Mouse (Mus musculus) left cerebral cortex, adult 9 months (tissue): Measurements from ENCODE around the gene Tsga13.
A peak's percentile ranks its signal among the peaks of the same experiment; 100 is the strongest.

Experiments
- DNase-seq, 2 experiments: peaks; one replicate each; pipeline ENCODE4 v3.0.0; 2022; ENCODE audit warnings: low spot score in 2 of 2

Tsga13 gene

GRCm38 (mm10) chr6:30915473-30915872, at the start of gene Tsga13:
Tsga13 (minus strand) TSS chr6:30915573.
- DNase-seq, result no peak

DNA sequence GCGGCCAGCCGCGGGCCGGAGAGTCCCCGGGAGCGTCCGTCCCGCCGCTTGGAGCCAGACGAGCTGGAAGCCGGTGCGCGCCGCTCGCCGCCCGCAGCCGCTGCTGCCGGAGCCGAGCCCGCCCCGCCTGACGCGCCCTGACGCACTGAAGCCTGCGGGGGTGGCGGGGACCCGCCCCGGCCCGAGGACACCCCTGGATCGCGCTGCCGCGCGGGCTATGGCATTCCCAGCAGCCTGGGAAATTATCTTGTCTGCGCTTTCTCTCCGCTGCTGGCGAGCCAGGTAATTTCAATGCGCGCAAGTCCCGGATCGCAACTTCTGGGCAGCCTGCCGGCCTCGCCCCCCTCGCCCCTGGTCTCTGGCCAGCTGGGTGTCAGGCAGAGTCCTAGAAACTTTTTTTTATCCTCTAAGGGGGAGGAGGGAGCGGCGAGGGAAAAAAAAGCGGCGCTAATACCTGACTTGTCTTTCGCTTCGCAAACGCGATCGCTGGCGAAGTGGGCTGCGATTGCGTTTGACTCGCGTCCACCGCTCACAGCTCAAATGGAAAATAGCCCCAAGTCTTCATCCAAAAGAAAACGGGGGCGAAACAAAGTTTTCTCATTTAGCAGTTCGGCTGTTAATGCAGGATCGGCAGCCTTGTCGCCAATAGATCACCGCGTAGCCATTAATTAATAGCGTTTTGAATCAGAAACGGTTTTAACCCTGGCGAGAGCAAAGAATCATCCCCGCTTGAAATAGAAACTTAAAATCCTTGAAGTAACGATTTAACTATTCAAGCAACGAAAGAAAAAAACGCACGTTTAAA, 43.6 kb upstream of the Tsga13 start, which contains the start of gene Klf14:
TSS of gene Klf14 (minus strand) at position 343 of the 805 bp plus-strand sequence.
- DNase-seq, result no peak

DNA sequence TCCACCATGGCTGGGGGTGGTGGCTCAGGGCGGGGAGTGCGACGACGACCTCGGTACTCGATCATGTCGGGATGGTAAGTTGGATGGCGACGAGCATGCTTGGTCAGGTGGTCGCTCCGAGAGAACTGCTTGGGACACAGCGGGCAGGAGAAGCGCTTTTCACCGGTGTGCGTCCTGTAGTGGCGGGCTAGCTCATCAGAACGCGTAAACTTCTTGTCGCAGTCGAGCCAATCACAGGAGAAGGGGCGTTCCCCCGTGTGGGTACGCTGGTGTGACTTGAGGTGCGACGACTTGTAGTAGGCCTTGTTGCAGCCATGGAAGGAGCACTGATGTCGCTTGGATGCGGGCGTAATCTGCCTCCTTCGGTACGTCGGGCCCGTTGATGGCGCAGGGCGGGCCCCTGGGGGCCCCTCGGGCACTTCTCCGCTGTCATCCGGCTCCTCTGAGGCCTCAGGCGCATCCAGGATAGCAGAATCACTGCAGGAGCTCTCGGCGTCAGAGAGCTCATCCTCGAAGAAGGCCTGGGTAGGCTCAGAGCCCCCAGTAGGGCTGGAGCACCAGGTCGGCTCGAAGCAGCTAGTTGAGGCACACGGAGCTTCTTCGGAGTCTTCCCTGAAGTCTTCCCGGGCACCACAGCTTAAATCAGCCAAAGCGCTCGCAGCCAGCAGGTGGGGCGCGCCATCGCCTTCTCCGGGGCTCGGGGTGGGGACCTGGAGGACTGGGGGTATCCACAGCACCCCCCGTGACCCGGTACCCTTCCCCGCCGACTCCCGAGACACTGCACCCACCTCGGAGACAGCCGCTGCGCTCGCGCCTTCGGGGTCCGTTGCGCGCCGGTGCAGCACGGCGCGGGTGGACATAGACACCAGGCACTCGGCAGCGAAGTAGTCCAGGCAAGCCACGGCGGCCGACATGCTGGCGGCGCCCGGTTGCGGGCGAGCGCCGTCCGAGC, 42.7 kb upstream of the Tsga13 start:
- DNase-seq, result no peak

- DNase-seq, result no peak
Observed at GRCm38 (mm10) chr6:30939264-30939663, 23.9 kb upstream of the Tsga13 start.

DNA sequence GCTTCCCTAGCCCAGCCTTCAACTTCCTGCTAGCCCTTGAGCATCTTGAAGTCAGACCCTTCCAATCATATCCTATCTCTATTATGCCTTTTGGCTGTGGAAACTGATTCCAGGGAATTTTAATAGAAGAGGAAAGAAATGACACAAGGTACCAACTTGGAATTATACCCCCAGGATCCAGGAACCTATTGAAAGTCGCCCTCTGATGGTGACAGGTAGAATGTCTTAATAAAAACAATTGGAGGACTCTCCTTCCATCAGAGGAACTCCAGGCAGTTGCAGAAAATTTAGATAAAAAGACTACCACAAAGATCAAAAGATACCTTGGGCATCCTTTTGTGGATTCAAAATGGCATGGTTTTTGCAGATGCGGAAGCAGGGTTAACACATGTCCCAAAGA, 7.4 kb upstream of the Tsga13 start:
- DNase-seq, result no peak

DNA sequence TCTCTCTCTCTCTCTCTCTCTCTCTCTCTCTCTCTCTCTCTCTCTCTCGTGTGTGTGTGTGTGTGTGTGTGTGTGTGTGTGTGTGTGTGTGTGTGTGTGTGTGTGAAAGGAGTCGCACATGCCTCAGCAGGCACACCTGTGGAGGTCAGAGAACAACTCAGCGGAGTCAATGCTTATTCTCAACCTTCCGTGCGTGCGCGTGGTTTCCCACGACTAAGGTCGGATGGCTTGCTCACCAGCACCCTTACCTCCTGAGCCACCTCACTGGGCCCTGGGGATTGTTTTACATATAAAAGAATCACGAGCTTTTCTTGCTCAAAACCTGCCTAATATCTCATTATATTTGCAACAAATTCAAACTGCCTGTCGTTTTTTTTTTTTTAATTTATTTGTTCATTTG, 6.5 kb upstream of the Tsga13 start:
- DNase-seq, result no peak

- peak; percentile 11 to 61 for DNase-seq
Observed at GRCm38 (mm10) chr6:30920834-30921675, 5.7 kb upstream of the Tsga13 start.

DNA sequence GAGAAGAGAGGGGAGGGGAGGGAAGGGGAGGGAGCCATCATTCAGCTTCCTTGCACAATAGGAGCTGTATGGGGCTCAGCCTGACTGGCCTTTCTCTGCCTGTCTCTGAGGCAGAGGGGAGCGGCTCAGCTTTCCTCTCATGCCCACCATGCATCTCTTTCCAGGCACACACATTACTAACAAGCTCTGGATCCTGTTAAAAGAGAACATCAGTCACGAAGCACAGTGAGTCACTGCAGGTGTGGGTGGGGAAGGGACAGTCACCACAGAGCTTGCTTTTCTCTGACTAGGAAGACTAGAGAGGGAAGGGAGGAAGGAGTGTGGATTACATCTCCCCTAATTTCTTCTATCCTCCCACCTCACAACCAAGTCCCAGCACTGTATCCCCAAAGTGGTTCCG, 7.4 kb downstream of the Tsga13 start:
- peak; percentile 65 to 84 for DNase-seq

GRCm38 (mm10) chr6:30904911-30905310, 10.5 kb downstream of the Tsga13 start:
- no peak for DNase-seq

DNA sequence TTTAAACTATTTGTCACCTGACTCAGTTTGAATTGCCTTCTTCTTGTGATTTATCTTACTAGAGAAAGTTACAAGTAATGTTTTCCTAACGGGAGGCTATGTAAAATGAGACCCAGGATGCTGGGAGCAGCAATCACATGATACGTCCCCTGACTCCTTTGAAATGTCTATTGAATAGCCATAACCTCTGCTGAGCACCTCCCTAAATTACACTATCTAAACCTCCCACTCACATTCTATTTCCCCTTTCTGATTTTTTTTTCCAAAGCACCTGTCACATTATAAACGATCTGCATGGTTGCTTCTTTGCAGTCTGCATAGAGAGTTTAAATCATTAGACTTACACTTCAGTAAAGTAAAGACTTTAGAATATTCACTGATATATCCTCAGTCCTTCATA, 11.3 kb downstream of the Tsga13 start:
- no peak for DNase-seq

DNA sequence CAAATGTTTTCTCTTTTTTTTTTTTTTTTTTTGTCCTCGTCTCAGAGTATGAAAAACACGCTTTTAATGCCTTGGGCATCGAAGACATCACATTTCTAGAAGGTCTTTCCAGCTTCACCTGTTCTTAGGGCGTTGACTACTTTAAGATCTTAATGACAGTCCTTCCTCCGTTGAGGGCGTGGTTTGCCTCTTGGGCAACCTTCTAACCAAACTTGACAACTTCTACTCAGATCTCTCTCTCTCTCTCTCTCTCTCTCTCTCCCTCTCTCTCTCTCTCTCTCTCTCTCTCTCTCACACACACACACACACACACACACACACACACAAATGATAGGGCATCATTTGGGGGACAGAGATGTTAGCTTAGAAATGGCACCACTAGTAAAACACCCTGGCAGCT, 17.9 kb downstream of the Tsga13 start:
- no peak for DNase-seq

DNA sequence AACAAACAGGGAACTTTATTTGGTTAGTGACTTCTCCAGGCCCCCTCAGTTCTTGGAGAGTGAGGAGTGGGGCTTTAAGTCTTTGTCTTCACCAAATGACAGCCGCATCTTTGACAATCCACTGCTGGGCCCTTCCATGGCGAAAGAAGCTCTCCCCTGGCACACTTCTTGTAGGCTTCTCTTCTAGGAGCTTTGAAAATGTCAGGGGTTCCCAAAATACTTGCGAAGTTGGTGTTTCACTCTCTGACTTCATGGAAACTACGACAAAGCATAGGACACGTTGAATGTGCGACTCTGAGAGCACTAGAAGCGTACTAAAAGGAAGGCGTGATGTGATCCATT, 18.4 kb downstream of the Tsga13 start:
- no peak for DNase-seq

DNA sequence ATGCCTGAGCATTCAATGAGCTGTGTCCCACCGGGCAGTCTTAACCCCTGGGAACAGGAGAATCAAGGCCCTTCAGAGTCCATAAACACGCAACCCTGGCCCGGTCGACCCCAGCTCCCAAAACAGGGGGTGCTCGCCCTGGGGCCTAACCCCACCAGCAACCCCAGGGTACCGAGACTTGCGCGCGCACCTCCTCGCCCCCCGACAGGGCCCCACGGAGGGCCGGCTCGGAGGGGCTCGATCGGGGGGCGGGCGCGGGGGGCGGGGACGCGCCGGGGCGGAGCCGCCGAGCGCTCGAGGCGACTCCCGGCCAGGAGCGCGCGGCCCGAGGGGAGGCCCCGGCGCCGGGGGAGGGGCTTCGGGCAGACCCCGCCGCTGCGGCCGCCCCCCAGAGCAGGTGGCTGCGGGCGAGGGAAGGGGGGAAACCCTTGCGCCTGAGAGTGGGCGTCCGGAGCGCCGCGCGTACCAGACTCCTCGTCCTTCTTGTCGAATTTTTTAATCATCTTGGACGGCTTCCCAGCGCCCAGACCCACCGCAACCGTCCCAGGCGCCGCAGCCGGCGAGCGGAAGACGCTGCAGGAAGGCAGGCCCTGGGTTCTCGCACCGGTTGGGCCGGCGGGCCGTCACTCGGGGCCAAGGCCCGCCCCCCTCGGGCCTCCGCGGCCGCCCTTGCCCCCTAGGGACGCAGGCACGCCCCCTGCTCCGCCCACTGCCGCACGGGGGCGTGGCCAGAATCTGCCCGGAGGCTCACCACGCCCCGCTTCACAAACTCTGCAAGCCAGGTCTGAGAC, 19.0 kb downstream of the Tsga13 start, which contains the start of gene Copg2:
TSS of gene Copg2 (minus strand) at position 600 of the 791 bp plus-strand sequence.
- DNase-seq, result peak; percentile 87 to 94

DNA sequence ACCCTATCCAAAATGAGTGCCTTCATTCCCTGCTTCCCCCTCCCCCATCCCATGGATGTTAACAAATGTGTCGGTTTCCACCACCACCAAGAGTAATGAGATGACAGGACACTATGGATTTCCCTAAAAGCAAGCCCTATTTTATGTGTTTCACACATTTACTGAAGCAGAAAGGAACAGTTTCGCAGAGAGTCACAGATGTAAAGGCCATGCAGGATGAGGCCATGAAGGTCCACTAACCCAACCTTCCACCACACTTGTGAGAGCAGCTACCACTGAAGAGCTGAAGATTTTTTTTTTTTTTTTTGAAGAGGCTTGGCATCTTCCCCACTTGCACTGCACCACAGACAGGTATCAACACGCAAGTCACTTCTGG, 19.6 kb downstream of the Tsga13 start:
- peak in 1 of 2 experiments; percentile 20 for DNase-seq

GRCm38 (mm10) chr6:30893081-30893480, 22.3 kb downstream of the Tsga13 start:
- no peak for DNase-seq

GRCm38 (mm10) chr6:30891761-30892160, 23.6 kb downstream of the Tsga13 start:
- DNase-seq, result no peak

GRCm38 (mm10) chr6:30884856-30885255, 30.5 kb downstream of the Tsga13 start:
- no peak for DNase-seq

GRCm38 (mm10) chr6:30883491-30883890, 31.9 kb downstream of the Tsga13 start:
- no peak for DNase-seq

DNA sequence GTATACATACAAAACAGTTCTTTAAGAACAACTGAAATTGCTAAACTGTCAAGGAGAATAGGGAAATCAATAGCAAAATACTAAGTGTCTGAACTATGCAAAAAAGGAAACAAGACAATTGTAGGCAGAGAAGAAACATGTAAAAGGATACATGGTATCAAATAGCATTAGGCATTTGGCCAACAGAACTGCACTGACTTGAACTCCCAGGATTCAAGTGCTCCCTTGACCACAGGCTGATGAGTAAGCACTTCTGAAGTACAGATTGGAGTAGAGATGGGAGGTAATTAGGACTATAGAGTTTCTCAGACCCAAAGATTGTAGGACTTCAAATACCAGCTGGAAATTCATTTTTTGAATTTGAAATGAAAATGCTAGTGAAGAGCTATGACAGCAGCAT, 38.7 kb downstream of the Tsga13 start:
- DNase-seq, result no peak

DNA sequence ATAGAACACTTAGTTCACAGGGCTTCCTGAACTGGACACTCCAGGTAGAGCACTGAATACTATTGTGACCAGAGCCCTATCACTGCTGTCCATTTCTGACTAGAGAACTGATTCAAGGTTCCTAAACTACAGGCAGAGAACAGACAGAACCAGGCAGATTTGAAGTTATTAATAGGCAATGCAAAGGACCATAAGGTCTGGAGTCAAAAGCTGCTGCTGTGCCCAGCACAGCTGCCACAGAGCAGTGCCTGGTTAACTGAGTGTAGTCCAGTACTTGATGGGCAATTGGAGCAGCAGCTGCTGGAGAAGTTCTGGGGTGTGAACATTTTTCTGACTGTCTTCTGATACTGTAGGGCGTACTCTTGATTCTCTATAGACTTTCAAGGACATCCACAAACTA, 48.9 kb downstream of the Tsga13 start:
- no peak for DNase-seq
